Mouse (Mus musculus) c-Kit-negative CD71-positive TER-119-positive erythroid progenitor cells, embryonic 14.5 days (primary cell): Measurements from ENCODE around the gene Hoxc12.

ENCODE experiments used
- DNase-seq: peaks from one replicate; pipeline ENCODE4 v3.0.0-alpha.2; 2013; ENCODE audit warnings: low read depth, low spot score

Hoxc12 gene

DNA sequence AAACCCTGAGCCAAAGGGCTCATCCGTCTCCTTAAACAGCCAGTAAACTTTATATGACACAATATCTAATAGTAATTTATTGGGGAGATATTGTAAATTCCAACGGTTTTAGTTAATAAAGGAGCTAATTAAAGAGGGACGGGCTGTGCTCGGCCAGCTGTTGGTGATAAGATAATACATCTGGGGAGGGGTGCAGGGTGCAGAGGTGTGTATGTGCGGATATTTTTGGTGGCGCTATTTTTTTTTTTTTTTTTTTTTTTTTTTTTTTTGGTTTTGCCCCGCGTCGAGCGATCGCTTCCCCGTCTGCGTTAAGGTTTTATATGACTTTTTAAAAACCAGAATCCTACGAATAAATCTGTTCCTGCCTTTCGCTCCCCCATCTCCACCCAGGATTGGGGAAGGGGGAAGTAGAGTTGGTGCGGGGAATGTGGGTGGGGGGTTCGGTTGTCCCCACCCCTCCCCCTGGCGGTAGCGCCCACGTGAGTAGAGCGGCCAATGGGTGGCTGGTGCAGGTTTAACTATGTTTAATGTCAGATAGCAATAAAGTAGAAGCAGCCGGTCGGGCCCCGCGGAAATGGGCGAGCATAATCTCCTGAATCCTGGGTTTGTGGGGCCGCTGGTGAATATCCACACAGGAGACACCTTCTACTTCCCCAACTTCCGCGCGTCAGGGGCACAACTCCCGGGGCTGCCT, at the start of gene Hoxc12:
Hoxc12 (plus strand) TSS at position 479 of the 694 bp plus-strand sequence.
- DNase-seq: no peak

DNA sequence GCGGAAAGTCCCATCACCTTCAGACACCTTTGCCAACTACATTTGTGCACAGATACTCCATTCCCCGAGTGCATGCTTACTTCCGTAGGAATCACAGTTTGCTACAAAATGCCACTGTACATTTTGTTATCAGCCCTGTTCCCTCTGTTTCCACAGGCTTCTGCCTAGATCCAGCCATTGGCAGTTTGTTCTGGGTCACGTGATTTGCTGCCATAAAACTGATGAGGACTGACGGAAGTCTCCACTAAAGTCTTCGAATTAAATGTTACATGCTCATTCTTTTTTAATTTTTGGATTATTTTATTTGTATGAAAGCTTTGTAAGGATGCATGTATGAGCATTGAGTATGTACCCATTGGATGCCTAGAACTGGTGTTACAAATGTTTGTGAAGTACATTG, 41.4 kb upstream of the Hoxc12 start:
- no peak for DNase-seq

DNA sequence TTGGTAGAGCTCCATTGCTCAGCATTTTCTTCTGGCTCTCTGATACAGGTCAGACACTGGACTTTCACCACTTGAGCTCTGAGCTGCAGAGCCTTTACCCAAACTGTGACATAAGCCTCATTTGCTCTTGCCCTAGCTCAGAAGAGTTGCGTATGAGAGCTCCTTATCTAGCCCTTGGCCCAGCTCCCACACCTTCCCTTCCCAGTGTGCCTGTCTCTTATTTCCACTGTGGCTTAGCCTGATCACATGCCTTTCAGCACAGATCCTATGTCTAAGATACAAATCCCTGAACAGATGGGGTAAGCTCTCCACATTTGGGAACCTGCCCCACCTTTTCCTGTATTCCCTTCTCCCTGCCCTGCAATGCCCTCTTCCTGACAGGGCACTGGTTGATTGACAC, 31.6 kb upstream of the Hoxc12 start:
- DNase-seq: no peak

- no peak for DNase-seq
These were observed 27.0 kb upstream of the Hoxc12 start for GRCm38 (mm10) chr15:102909536-102909935.

DNA sequence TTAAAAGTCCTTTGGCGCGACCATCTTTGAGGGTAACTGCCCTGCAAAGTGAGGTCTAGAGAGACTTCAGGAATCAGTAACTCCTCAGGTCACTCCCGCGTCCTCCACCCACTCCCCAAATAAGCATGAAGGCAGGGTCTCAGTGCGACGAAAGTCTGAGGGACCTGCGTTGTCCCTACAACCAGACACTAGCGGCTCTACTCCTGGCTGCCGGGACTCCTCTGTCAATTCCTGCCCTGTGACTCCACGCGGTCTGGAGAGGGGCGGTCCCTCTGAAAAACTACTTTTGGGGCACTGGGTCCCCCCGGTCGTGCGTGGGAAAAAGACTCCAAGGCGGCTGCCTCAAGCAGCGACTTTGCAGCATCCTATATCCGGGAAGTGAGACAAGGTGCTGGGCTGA, 26.5 kb upstream of the Hoxc12 start:
- DNase-seq: no peak

GRCm38 (mm10) chr15:102910496-102911095, 26.0 kb upstream of the Hoxc12 start:
- no peak for DNase-seq

- DNase-seq: no peak
These were observed 23.4 kb upstream of the Hoxc12 start for GRCm38 (mm10) chr15:102913038-102913585.

GRCm38 (mm10) chr15:102917972-102918572, 18.5 kb upstream of the Hoxc12 start:
- DNase-seq: no peak

GRCm38 (mm10) chr15:102918611-102919265, 17.8 kb upstream of the Hoxc12 start:
- DNase-seq: no peak

- no peak for DNase-seq
These were observed 17.0 kb upstream of the Hoxc12 start for GRCm38 (mm10) chr15:102919336-102920180.

DNA sequence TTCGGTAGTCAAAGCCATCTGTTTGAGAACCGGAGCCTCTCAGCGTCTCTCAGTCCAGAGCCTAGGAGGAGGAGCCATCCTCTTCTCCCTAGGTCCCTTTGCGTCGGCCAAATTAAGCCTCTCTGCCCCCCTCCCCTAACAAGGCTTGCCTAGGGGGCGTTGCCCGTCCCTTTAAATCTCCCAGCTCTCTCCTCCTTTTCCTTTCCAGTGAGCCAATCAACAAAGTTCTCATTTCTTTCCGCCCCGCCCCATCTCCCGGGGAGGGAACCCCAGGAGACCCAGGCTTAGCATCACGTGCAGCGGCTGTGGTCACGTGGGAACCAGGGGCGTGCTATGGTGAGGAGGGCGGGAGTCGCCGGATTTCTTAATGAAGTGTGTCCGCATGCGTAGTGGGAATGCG, 15.9 kb upstream of the Hoxc12 start:
- no peak for DNase-seq

DNA sequence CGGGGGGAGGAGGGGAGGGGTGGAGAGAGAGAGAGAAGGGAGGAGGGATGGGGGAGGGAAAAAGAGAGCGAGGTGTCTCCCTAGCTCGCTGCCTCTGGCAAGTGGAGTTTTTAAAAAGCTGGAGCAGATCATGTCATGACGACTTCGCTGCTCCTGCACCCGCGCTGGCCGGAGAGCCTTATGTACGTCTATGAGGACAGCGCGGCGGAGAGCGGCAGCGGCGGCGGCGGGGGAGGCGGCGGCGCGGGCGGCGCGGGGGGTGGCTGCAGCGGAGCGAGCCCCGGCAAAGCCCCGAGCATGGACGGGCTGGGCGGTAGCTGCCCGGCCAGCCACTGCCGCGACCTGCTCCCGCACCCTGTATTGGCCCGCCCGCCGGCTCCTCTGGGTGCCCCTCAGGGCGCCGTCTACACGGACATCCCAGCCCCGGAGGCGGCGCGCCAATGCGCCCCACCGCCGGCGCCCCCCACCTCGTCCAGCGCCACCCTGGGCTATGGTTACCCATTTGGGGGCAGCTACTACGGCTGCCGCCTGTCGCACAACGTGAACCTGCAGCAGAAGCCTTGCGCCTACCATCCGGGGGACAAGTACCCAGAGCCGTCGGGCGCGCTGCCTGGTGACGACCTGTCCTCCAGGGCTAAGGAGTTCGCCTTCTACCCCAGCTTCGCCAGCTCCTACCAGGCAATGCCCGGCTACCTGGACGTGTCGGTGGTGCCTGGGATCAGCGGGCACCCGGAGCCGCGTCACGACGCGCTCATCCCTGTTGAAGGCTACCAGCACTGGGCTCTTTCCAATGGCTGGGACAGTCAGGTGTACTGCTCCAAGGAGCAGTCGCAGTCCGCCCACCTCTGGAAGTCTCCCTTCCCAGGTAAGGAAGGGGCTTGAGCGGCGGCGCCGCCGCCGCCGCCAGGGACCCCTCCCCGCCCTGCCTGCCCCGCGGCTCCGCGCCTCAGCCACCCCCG, 15.2 kb upstream of the Hoxc12 start, which contains the start of gene Hoxc13:
Hoxc13 (plus strand) TSS at position 51 of the 959 bp plus-strand sequence.
- no peak for DNase-seq

GRCm38 (mm10) chr15:102922012-102922362, 14.6 kb upstream of the Hoxc12 start:
- DNase-seq: no peak

DNA sequence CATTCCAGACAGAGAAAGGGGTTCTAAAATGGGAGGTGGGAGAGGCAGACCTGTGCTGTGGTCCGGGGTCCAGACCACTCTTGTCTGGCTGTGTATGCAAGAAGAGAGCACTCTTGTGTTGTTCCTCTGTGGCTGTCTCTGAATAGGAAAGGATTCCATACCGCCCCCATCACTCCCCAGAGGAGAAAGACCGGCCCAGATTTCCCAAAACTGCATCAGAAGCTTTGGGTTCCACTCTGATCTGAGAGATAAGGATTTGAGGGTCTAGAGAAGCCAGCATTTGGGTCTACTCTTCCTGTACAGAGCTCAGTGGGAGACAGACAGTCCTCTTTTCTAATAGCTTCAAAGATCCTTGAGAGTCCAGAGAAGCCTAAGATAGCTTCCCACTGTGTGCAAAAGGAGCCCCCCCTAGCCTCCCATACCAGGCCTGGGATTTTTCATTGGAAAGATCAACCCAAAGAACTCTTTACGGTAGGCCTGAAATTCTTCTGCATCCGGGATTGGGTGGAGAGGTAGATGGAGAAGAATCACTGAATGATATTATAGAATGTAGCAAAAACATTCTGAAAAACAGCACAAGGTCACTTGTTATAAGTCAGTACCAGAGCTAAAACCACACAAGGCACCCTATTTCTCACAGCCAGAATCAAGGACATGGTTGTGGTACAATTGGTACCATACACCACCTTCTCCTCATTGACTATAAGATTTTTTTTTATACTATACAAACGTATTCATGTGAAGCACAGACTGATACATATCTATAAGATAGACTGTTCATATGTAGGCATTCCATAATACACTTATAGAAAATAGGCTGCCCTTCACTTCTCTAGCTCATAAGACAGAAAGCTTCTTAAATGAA, 13.7 kb upstream of the Hoxc12 start:
- no peak for DNase-seq

GRCm38 (mm10) chr15:102927032-102927645, 9.4 kb upstream of the Hoxc12 start:
- no peak for DNase-seq

GRCm38 (mm10) chr15:102931706-102932358, 4.7 kb upstream of the Hoxc12 start:
- DNase-seq: no peak

GRCm38 (mm10) chr15:102934438-102934837, 2.1 kb upstream of the Hoxc12 start:
- no peak for DNase-seq

DNA sequence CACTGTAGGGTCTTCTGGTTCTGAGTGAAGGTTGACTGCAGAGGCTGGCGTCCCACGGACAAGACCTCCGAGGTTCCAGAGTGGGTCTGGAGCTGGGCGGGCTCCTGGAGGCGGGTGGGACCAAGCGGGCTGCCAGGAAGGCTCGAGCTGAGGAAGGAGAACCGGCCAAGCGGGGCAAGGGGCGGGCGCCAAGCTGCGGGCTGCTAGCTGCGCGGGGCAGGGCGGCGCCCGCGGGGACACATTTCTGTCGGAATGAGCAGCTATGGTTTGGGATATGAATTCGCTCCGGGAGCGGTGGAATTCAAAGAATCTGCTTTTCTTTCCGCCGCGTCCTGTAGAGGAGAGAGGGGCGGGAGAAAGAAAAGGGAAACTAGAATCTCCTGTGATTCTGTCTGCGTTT, 1.7 kb upstream of the Hoxc12 start:
- no peak for DNase-seq
